Mouse (Mus musculus): Measurements from ENCODE around the gene Acadl.

Gene Acadl

GRCm38 (mm10) chr1:66781027-66781426, 82.0 kb downstream of the Acadl start:
- no peak for DNase-seq (ENCODE audit: low spot score in 2 of 2)

All from spleen, postnatal 14 days (tissue).